Mouse (Mus musculus) small intestine, adult 2 months (tissue): ENCODE results near the gene Syce1. TPM values are rescaled to one million over a fixed set of nuclear protein-coding genes. Genes with fewer than 3 reads are reported as not detected.

Experiments
- H3K27ac ChIP-seq: fragments of 200-500 bp; 2 replicates; pipeline ENCODE4 v1.5.1; 2012; ENCODE audit warnings: low read depth, low read length, control low read depth, inconsistent platforms; ENCODE audit not compliant: insufficient read depth
- H3K27me3 ChIP-seq: fragments of 200-500 bp; 2 replicates; pipeline ENCODE4 v1.6.1; 2012; ENCODE audit warnings: mild to moderate bottlenecking, moderate library complexity, low read length, inconsistent platforms; ENCODE audit not compliant: control insufficient read depth, insufficient read depth
- H3K36me3 ChIP-seq: fragments of 200-500 bp; 2 replicates; pipeline ENCODE4 v1.6.1; 2012; ENCODE audit warnings: mild to moderate bottlenecking, low read length, control low read depth, inconsistent platforms; ENCODE audit not compliant: control insufficient read depth, insufficient read depth
- H3K4me1 ChIP-seq: fragments of 200-500 bp; 2 replicates; pipeline ENCODE4 v1.6.1; 2012; ENCODE audit warnings: low read length, inconsistent platforms, mixed read lengths; ENCODE audit not compliant: control insufficient read depth, insufficient read depth, insufficient read length
- H3K4me3 ChIP-seq: fragments of 200-500 bp; 2 replicates; pipeline ENCODE4 v1.5.1; 2012; ENCODE audit warnings: low read depth, mild to moderate bottlenecking, control low read depth, inconsistent platforms, low read length, moderate library complexity
- CTCF ChIP-seq: fragments of 200-500 bp; IDR thresholded peaks from 2 replicates; pipeline ENCODE4 v1.5.1; 2012; ENCODE audit warnings: low read depth, mild to moderate bottlenecking, control low read depth, inconsistent platforms, low read length, moderate library complexity, mixed read lengths; ENCODE audit not compliant: insufficient replicate concordance, insufficient read length; ENCODE audit errors: extremely low read depth
- POLR2A ChIP-seq: fragments of 200-500 bp; IDR thresholded peaks from 2 replicates; pipeline ENCODE4 v1.6.1; 2012; ENCODE audit warnings: low read depth, mild to moderate bottlenecking, control low read depth, inconsistent platforms, low read length, moderate library complexity
- WGBS: fragments of 180-500 bp; shearing (Covaris S2); methylation state at CpG from one replicate; pipeline ENCODE4 v1.1.7; 2018; 5-methylcytosine and 5-hydroxymethylcytosine counted together
- polyA plus RNA-seq: library from polyadenylated mRNA; depleted of rRNA; stranded (reverse); fragments of >200 nt; gene quantifications from 2 replicates; pipeline ENCODE4 v1.2.3, GENCODE M21; 2012

Syce1 gene
- polyA plus RNA-seq, 1 experiment: not detected

GRCm38 (mm10) chr7:140822731-140823130, 35.1 kb upstream of the Syce1 start:
- H3K4me3 ChIP-seq: no peak overlapping the region

GRCm38 (mm10) chr7:140821653-140822329, 34.1 kb upstream of the Syce1 start, which contains the start of gene Zfp941:
Gene Zfp941, minus strand, starts transcription at chr7:140822178.
- TF ChIP-seq CTCF: no peak
- no peak for TF ChIP-seq POLR2A
- Histone ChIP-seq H3K27ac (no peak within 1 kb of the TSS), H3K27me3 (no peaks in the 10 kb centered on the region; the same call in 1 of the 2 replicates), H3K4me3 (peak within 1 kb of the TSS; percentile 59), H3K36me3 (no peaks in the 10 kb centered on the region), H3K4me1 (peaks cover 3% of the 10 kb centered on the region)
- 6% methylated on average over 21 of the region's 21 CpGs for WGBS

More at GRCm38 (mm10) chr7:140822731-140823130, 35.1 kb upstream of the Syce1 start:
- Histone ChIP-seq H3K36me3 (no peaks in the 10 kb centered on the region), H3K27ac (no peak overlapping the region), H3K4me1 (peaks cover 3% of the 10 kb centered on the region), H3K27me3 (no peaks in the 10 kb centered on the region; the same call in 1 of the 2 replicates)
- 88% methylated on average over 4 of the region's 4 CpGs for WGBS
- TF ChIP-seq POLR2A (no peak), CTCF (no peak)

DNA sequence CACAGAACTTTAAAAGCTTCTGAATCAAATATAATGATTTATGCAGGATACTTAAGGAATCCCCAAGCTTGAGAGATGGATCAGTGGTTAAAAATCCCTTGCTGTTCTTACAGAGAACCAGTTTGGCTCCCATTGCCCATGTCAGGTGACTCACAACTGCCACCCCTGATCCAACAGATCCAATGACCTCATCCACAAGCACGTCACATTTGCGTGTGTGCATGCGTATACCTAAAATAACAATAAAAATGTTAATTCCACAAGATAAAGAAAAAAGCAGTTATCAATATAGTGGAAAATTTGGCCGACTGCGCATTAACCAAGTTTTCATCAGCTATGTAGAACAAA, 33.6 kb upstream of the Syce1 start:
- Histone ChIP-seq H3K4me1 (peaks cover 3% of the 10 kb centered on the region), H3K27ac (no peak overlapping the region), H3K4me3 (no peak overlapping the region), H3K27me3 (no peaks in the 10 kb centered on the region; the same call in 1 of the 2 replicates), H3K36me3 (no peaks in the 10 kb centered on the region)
- no peak for TF ChIP-seq CTCF
- no peak for TF ChIP-seq POLR2A
- WGBS: 54% methylated on average over 5 of the region's 5 CpGs

DNA sequence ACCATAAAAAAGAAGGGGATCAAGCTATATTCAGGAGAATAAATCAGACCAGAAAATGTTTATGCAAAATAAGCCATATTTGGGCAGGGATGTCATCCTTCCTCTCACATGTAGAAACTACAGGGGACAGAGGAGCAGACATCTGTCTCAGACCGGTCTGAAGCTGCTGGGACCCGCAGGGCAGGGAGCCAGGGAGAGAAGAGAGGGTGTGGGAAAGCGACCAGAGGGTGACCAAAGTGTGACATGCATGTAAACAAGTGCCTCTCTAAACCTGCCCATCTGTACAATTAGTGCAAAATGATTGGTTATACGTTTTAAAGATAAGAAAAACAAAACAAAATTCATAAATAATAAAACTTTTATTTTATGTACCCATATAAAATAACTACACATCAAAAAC, 32.5 kb upstream of the Syce1 start:
- Histone ChIP-seq H3K4me1 (peaks cover 3% of the 10 kb centered on the region), H3K27me3 (no peaks in the 10 kb centered on the region; the same call in 1 of the 2 replicates), H3K27ac (no peak overlapping the region), H3K36me3 (no peaks in the 10 kb centered on the region), H3K4me3 (no peak overlapping the region)
- WGBS: 52% methylated on average over 4 of the region's 4 CpGs
- TF ChIP-seq CTCF (no peak), POLR2A (no peak)

DNA sequence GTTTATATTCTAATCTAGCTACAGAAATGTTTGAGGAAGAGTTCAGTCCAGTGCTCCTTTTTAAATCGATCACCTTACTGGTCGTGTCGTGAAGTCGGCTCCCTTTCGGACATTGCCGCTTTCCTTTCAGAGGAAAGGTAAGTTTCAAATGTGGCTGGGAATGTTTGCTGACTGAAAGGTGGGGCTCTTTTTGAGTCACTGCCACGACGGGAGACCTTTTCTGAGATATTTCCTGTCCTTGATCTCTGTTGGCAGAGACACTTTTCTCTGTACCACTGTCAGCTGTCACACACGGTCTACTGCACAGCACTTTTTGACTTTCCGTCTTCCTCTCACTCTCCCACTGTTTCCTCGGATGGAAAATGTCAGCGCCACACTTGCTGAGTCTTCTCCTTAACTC, 25.2 kb upstream of the Syce1 start:
- 82% methylated on average over 12 of the region's 12 CpGs for WGBS
- no peaks in the 10 kb centered on the region for H3K36me3 ChIP-seq
- no peak overlapping the region for H3K4me3 ChIP-seq
- H3K27ac ChIP-seq: no peak overlapping the region
- TF ChIP-seq CTCF (no peak), POLR2A (no peak)
- no peaks in the 10 kb centered on the region for H3K4me1 ChIP-seq
- H3K27me3 ChIP-seq: no peaks in the 10 kb centered on the region; the same call in 1 of the 2 replicates

DNA sequence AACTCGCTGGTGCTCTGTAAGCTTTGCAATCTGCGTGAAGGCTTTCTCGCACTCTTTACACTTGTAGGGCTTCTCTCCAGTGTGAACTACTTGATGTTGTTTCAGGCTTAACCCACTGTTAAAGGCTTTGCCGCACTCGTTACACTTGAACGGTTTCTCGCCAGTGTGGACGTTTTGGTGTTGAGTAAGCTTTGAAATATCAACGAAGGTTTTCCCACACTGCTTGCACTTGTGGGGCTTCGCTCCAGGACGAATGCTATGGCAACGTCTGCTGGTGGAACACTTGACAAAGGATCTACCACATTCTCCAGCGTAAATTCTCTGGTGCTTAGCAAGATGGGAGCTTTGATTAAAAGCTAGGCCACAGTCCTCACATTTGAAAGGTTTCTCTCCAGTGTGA, 24.1 kb upstream of the Syce1 start:
- TF ChIP-seq POLR2A (no peak), CTCF (no peak)

GRCm38 (mm10) chr7:140810496-140810895, 22.8 kb upstream of the Syce1 start:
- Histone ChIP-seq H3K27me3 (no peaks in the 10 kb centered on the region), H3K27ac (no peak overlapping the region), H3K36me3 (no peaks in the 10 kb centered on the region), H3K4me1 (no peaks in the 10 kb centered on the region), H3K4me3 (no peak overlapping the region)
- WGBS: 90% methylated on average over 6 of the region's 6 CpGs
- TF ChIP-seq CTCF (no peak), POLR2A (no peak)

More for the DNA sequence above, 24.1 kb upstream of the Syce1 start:
- no peak overlapping the region for H3K4me3 ChIP-seq
- H3K27me3 ChIP-seq: no peaks in the 10 kb centered on the region; the same call in 1 of the 2 replicates
- H3K4me1 ChIP-seq: no peaks in the 10 kb centered on the region
- WGBS: 89% methylated on average over 13 of the region's 13 CpGs
- no peak overlapping the region for H3K27ac ChIP-seq
- no peaks in the 10 kb centered on the region for H3K36me3 ChIP-seq
